Mouse (Mus musculus): Measurements from ENCODE around the gene Rnf225. TPM values are rescaled to one million over a fixed set of nuclear protein-coding genes. Genes with fewer than 3 reads are reported as not detected.
A peak's percentile ranks its signal among the peaks of the same experiment; 100 is the strongest.
"Not testable (repeated sequence)": the region's sequence is repeated elsewhere in the genome, so short reads cannot be mapped to it uniquely, and the experiment has no call there.

The Rnf225 gene
- polyA plus RNA-seq (2014; fragmentation: Nextera tagmentation; extraction: Ambion mirVana), result 1.3 and 1.6 TPM in 2 replicates

GRCm38 (mm10) chr7:12927191-12927680 is at the start of gene Rnf225:
Gene Rnf225 (plus strand): TSS chr7:12927416.
- Histone ChIP-seq H3K36me3 (ENCODE audit: control insufficient read depth, insufficient read depth, low read length) (peaks cover 24% of the 10 kb centered on the region; the same call in 1 of the 2 replicates), H3K4me1 (replicated peaks; ENCODE audit: control insufficient read depth, insufficient read depth, low read length) (peaks cover 7% of the 10 kb centered on the region; the same call in 1 of the 2 replicates), H3K27me3 (ENCODE audit: control insufficient read depth, insufficient read depth, low read length) (peaks cover 11% of the 10 kb centered on the region; the same call in 1 of the 2 replicates), H3K9ac (ENCODE audit: low read length) (peak within 1 kb of the TSS; percentile 32; the same call in 1 of the 2 replicates), H3K9me3 (ENCODE audit: control insufficient read depth, low read length) (no peaks in the 10 kb centered on the region; the same call in 1 of the 2 replicates), H3K27ac (ENCODE audit: low read depth, low read length) (no peak within 1 kb of the TSS), H3K4me3 (ENCODE audit: low read depth, low read length) (peak within 1 kb of the TSS; percentile 12; the same call in 1 of the 2 replicates), H3K4me2 (ENCODE audit: low read depth, low read length, severe bottlenecking) (peak within 1 kb of the TSS; percentile 51)
- ATAC-seq (replicated peaks; ENCODE audit: low FRiP score) (peak; percentile 8; the same call in 1 of the 2 replicates), DNase-seq (ENCODE audit: low spot score) (peak; percentile 64)
- 30% methylated on average over 8 of the region's 8 CpGs for WGBS

GRCm38 (mm10) chr7:12880036-12880435 is 47.2 kb upstream of the Rnf225 start:
- Histone ChIP-seq H3K9me3 (ENCODE audit: control insufficient read depth, low read length) (no peaks in the 10 kb centered on the region), H3K4me1 (replicated peaks; ENCODE audit: control insufficient read depth, insufficient read depth, low read length) (no peaks in the 10 kb centered on the region; the same call in 1 of the 2 replicates), H3K4me3 (ENCODE audit: low read depth, low read length) (no peak overlapping the region), H3K9ac (ENCODE audit: low read length) (no peak overlapping the region), H3K27ac (ENCODE audit: low read depth, low read length) (no peak overlapping the region), H3K36me3 (ENCODE audit: control insufficient read depth, insufficient read depth, low read length) (0 out of 2 replicates have a peak, but pooled peaks cover 2% of the 10 kb centered on the region), H3K4me2 (ENCODE audit: low read depth, low read length, severe bottlenecking) (no peak overlapping the region), H3K27me3 (ENCODE audit: control insufficient read depth, insufficient read depth, low read length) (no peaks in the 10 kb centered on the region)
- no peak for ATAC-seq (replicated peaks; ENCODE audit: low FRiP score)
- DNase-seq (ENCODE audit: low spot score), result no peak

DNA sequence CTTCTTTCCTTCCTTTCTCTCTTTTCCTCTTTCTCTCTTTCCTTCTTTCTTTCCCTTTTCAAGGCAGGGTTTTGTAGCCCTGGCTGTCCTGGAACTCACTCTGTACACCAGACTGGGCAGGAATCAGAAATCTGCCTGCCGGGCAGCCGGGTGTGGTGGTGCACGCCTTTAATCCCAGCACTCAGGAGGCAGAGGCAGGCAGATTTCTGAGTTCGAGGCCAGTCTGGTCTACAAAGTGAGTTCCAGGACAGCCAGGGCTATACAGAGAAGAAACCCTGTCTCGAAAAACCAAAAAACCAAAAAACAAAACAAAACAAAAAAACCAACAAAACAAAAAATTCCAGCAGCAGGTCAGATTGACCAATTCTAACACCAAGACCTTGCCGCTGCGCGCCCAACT is 46.7 kb upstream of the Rnf225 start:
- not testable (repeated sequence) for H3K36me3 ChIP-seq (ENCODE audit: control insufficient read depth, insufficient read depth, low read length); H3K27ac ChIP-seq (ENCODE audit: low read depth, low read length); H3K9me3 ChIP-seq (ENCODE audit: control insufficient read depth, low read length); H3K27me3 ChIP-seq (ENCODE audit: control insufficient read depth, insufficient read depth, low read length); H3K4me1 ChIP-seq (replicated peaks; ENCODE audit: control insufficient read depth, insufficient read depth, low read length); DNase-seq (ENCODE audit: low spot score)
- H3K4me3 ChIP-seq (ENCODE audit: low read depth, low read length), result peak overlapping the region; percentile 71
- peak overlapping the region; percentile 82; the same call in 1 of the 2 replicates for H3K9ac ChIP-seq (ENCODE audit: low read length)
- 45% methylated on average over 8 of the region's 8 CpGs for WGBS
- ATAC-seq (replicated peaks; ENCODE audit: low FRiP score), result peak; percentile 14; the same call in 1 of the 2 replicates
- H3K4me2 ChIP-seq (ENCODE audit: low read depth, low read length, severe bottlenecking), result peak overlapping the region; percentile 73

DNA sequence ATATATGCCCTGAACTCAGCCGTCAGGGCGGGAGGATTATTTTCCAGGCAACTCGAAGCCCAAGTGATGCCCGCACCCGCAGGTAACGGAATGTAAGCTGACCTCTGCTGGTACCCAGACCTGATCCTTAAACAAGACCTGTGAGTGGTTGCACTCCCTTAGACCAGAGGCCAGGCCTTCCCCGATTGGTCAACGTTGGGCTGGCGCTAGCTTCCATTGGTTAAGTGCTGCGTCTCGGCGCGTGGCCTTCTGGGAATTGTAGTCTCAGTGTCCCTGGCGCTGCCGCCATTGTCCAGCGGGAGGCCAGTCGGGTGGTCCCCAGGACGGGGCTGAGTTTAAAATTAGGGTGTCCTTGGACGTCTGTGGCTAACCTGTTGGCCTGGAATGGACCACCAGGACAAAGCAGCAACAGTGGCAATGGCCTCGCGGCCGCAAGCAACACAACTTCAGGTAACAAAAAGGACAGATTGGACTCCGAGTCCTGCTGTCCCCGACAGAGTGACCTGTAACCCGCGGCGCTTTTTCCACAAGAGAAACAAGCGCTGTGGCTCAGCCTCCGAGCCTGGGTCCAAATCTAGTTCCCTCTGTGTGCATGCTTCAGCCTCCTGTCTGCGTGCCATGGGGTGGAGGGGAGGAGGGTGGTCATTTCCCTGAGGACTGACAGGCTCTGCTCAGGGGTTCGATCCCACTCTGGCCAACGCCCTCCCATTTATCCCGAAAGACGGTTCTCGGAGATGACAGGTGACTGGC is 46.1 kb upstream of the Rnf225 start, which contains the start of gene Zfp128:
Gene Zfp128 (plus strand): TSS at position 267 of the 750 bp plus-strand sequence.
- peak within 1 kb of the TSS; percentile 73 for H3K4me2 ChIP-seq (ENCODE audit: low read depth, low read length, severe bottlenecking)
- H3K9me3 ChIP-seq (ENCODE audit: control insufficient read depth, low read length), result no peaks in the 10 kb centered on the region
- peak within 1 kb of the TSS; percentile 71 for H3K4me3 ChIP-seq (ENCODE audit: low read depth, low read length)
- H3K4me1 ChIP-seq (replicated peaks; ENCODE audit: control insufficient read depth, insufficient read depth, low read length), result no peaks in the 10 kb centered on the region; the same call in 1 of the 2 replicates
- no peaks in the 10 kb centered on the region for H3K27me3 ChIP-seq (ENCODE audit: control insufficient read depth, insufficient read depth, low read length)
- ATAC-seq (replicated peaks; ENCODE audit: low FRiP score), result peak; percentile 100
- H3K27ac ChIP-seq (ENCODE audit: low read depth, low read length), result no peak within 1 kb of the TSS
- peak; percentile 95 for DNase-seq (ENCODE audit: low spot score)
- under 1% methylated on average over 35 of the region's 35 CpGs for WGBS
- peaks cover 6% of the 10 kb centered on the region; the same call in 1 of the 2 replicates for H3K36me3 ChIP-seq (ENCODE audit: control insufficient read depth, insufficient read depth, low read length)
- H3K9ac ChIP-seq (ENCODE audit: low read length), result peak within 1 kb of the TSS; percentile 82

GRCm38 (mm10) chr7:12886563-12887266 is 40.5 kb upstream of the Rnf225 start:
- Histone ChIP-seq H3K27ac (ENCODE audit: low read depth, low read length) (no peak overlapping the region), H3K36me3 (ENCODE audit: control insufficient read depth, insufficient read depth, low read length) (peaks cover 20% of the 10 kb centered on the region; the same call in 1 of the 2 replicates), H3K9ac (ENCODE audit: low read length) (no peak overlapping the region), H3K4me2 (ENCODE audit: low read depth, low read length, severe bottlenecking) (no peak overlapping the region), H3K4me3 (ENCODE audit: low read depth, low read length) (no peak overlapping the region), H3K27me3 (ENCODE audit: control insufficient read depth, insufficient read depth, low read length) (no peaks in the 10 kb centered on the region), H3K9me3 (ENCODE audit: control insufficient read depth, low read length) (no peaks in the 10 kb centered on the region), H3K4me1 (replicated peaks; ENCODE audit: control insufficient read depth, insufficient read depth, low read length) (no peaks in the 10 kb centered on the region; the same call in 1 of the 2 replicates)
- 92% methylated on average over 12 of the region's 12 CpGs for WGBS
- no peak for DNase-seq (ENCODE audit: low spot score)
- ATAC-seq (replicated peaks; ENCODE audit: low FRiP score), result no peak

DNA sequence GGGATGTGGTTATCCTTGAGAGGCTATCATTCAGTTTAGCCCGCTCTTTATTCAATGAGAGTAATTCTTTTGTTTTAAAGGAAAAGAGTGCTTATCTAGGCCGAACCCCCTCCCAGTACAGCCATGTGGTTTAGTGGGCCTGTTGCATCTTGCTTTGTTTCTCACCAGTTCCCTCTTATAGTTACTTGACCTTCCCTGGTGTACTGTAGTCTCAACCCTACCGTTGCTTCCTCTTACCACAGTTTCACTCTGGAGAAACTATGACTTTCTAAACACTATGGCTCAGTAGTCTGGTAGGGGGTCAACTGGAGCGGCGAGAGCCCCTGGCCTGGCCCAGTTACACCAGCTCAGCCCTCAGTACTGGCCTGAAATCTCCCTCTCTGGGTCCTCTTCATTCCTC is 39.6 kb upstream of the Rnf225 start:
- Histone ChIP-seq H3K9ac (ENCODE audit: low read length) (no peak overlapping the region), H3K27ac (ENCODE audit: low read depth, low read length) (no peak overlapping the region), H3K9me3 (ENCODE audit: control insufficient read depth, low read length) (no peaks in the 10 kb centered on the region), H3K4me1 (replicated peaks; ENCODE audit: control insufficient read depth, insufficient read depth, low read length) (no peaks in the 10 kb centered on the region), H3K36me3 (ENCODE audit: control insufficient read depth, insufficient read depth, low read length) (peaks cover 20% of the 10 kb centered on the region; the same call in 1 of the 2 replicates), H3K4me2 (ENCODE audit: low read depth, low read length, severe bottlenecking) (no peak overlapping the region), H3K27me3 (ENCODE audit: control insufficient read depth, insufficient read depth, low read length) (no peaks in the 10 kb centered on the region), H3K4me3 (ENCODE audit: low read depth, low read length) (no peak overlapping the region)
- DNase-seq (ENCODE audit: low spot score), result no peak
- WGBS, result 85% methylated on average over 5 of the region's 5 CpGs
- ATAC-seq (replicated peaks; ENCODE audit: low FRiP score), result no peak

DNA sequence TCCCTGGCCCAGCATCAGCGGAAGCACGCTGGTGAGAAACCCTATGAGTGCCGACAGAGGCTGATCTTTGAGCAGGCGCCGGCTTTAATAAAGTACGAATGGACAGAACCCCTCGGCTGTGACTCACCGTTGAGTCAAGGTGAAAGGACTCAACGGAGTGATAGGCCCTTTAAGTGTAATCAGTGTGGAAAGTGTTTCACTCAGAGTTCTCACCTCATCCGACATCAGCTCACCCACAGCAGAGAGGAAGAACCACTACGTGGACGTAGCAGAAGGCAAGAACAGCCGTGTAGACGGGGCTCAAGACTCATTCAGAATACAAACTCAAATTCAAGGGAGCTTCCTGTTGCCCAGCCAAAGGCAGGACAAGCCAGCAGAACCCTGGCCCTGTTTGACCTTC is 36.3 kb upstream of the Rnf225 start:
- no peak for ATAC-seq (replicated peaks; ENCODE audit: low FRiP score)
- no peak for DNase-seq (ENCODE audit: low spot score)
- Histone ChIP-seq H3K9me3 (ENCODE audit: control insufficient read depth, low read length) (no peaks in the 10 kb centered on the region), H3K4me2 (ENCODE audit: low read depth, low read length, severe bottlenecking) (no peak overlapping the region), H3K27ac (ENCODE audit: low read depth, low read length) (no peak overlapping the region), H3K27me3 (ENCODE audit: control insufficient read depth, insufficient read depth, low read length) (no peaks in the 10 kb centered on the region), H3K4me1 (replicated peaks; ENCODE audit: control insufficient read depth, insufficient read depth, low read length) (no peaks in the 10 kb centered on the region), H3K36me3 (ENCODE audit: control insufficient read depth, insufficient read depth, low read length) (peaks cover 15% of the 10 kb centered on the region; the same call in 1 of the 2 replicates), H3K4me3 (ENCODE audit: low read depth, low read length) (no peak overlapping the region), H3K9ac (ENCODE audit: low read length) (no peak overlapping the region)
- WGBS, result 93% methylated on average over 14 of the region's 14 CpGs

DNA sequence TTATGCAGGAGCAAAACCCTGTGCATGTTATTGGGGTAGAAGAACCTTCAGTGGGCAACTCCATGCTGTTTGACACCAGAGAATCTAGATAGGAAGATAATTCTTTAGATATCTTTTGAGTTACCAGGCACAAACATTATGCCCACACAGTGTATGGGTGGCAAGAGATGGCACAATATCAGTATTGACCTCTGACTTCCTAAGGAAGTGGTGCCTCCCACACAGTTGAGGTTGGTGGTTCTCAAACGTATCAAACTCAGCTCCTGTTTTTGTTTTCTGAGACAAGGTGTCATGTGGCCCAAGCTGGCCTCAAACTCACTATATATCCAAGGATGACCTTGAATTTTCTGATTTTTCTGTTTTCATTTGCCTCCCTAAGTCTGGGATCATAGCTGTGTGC is 35.9 kb upstream of the Rnf225 start:
- Histone ChIP-seq H3K27ac (ENCODE audit: low read depth, low read length) (no peak overlapping the region), H3K9me3 (ENCODE audit: control insufficient read depth, low read length) (no peaks in the 10 kb centered on the region), H3K27me3 (ENCODE audit: control insufficient read depth, insufficient read depth, low read length) (no peaks in the 10 kb centered on the region), H3K4me1 (replicated peaks; ENCODE audit: control insufficient read depth, insufficient read depth, low read length) (no peaks in the 10 kb centered on the region), H3K9ac (ENCODE audit: low read length) (no peak overlapping the region), H3K36me3 (ENCODE audit: control insufficient read depth, insufficient read depth, low read length) (peaks cover 13% of the 10 kb centered on the region; the same call in 1 of the 2 replicates), H3K4me2 (ENCODE audit: low read depth, low read length, severe bottlenecking) (no peak overlapping the region), H3K4me3 (ENCODE audit: low read depth, low read length) (no peak overlapping the region)
- WGBS, result 84% methylated on average over 1 of the region's 1 CpGs
- DNase-seq (ENCODE audit: low spot score) (no peak), ATAC-seq (replicated peaks; ENCODE audit: low FRiP score) (no peak)

Measured in forebrain, embryonic 11.5 days (tissue).